Mouse (Mus musculus) stomach, embryonic 14.5 days (tissue): ENCODE data around the gene Zfp827. TPM values are rescaled to one million over a fixed set of nuclear protein-coding genes. Genes with fewer than 3 reads are reported as not detected.

Source experiments
- ATAC-seq: fragments of 200-750 bp; cut with Nextera tagmentation; 2 replicates; pipeline ENCODE4 v1.8.0; 2017; ENCODE audit warnings: low read depth, moderate TSS enrichment; ENCODE audit not compliant: insufficient number of reproducible peaks, insufficient read depth, low FRiP score
- H3K27ac ChIP-seq: fragments of 300-500 bp; sonication (generic); 2 replicates; pipeline ENCODE4 v1.5.1; 2014; ENCODE audit warnings: mild to moderate bottlenecking, low read length, moderate library complexity, mixed read lengths
- H3K27me3 ChIP-seq: fragments of 300-500 bp; sonication (generic); 2 replicates; pipeline ENCODE4 v1.6.1; 2014; ENCODE audit warnings: low read length, control low read depth, mixed read lengths; ENCODE audit not compliant: control insufficient read depth, insufficient read depth
- H3K36me3 ChIP-seq: fragments of 300-500 bp; sonication (generic); 2 replicates; pipeline ENCODE4 v1.6.1; 2014; ENCODE audit warnings: mild to moderate bottlenecking, control low read depth, low read length, moderate library complexity, mixed read lengths; ENCODE audit not compliant: control insufficient read depth, insufficient read depth
- H3K4me1 ChIP-seq: fragments of 300-500 bp; sonication (generic); 2 replicates; pipeline ENCODE4 v1.6.1; 2014; ENCODE audit warnings: low read length, control low read depth, mixed read lengths; ENCODE audit not compliant: control insufficient read depth, insufficient read depth
- H3K4me2 ChIP-seq: fragments of 300-500 bp; sonication (generic); replicated peaks from 2 replicates; pipeline ENCODE4 v1.6.1; 2014; ENCODE audit warnings: low read depth, low read length, control low read depth
- H3K4me3 ChIP-seq: fragments of 300-500 bp; sonication (generic); 2 replicates; pipeline ENCODE4 v1.5.1; 2014; ENCODE audit warnings: low read depth, low read length, control low read depth
- H3K9ac ChIP-seq: fragments of 300-500 bp; sonication (generic); replicated peaks from 2 replicates; pipeline ENCODE4 v1.6.1; 2014; ENCODE audit warnings: low read depth, mild to moderate bottlenecking, control low read depth, low read length, moderate library complexity, mixed read lengths
- H3K9me3 ChIP-seq: fragments of 300-500 bp; sonication (generic); 2 replicates; pipeline ENCODE4 v1.6.1; 2016; ENCODE audit warnings: low read depth, low read length, control low read depth; ENCODE audit not compliant: control insufficient read depth
- WGBS: fragments of 180-500 bp; shearing (Covaris S2); extraction: QIAGEN DNeasy Blood & Tissue Kit; methylation state at CpG from one replicate; pipeline ENCODE4 v1.1.7; 2014; 5-methylcytosine and 5-hydroxymethylcytosine counted together
- polyA plus RNA-seq: library from polyadenylated mRNA; unstranded; fragments of >200 nt; fragmentation: Nextera tagmentation; extraction: Ambion mirVana; gene quantifications from 2 replicates; pipeline ENCODE4 v1.2.1, GENCODE M21; 2014

The Zfp827 gene
- polyA plus RNA-seq, 1 experiment from 2014 or later: 15.2 TPM

DNA sequence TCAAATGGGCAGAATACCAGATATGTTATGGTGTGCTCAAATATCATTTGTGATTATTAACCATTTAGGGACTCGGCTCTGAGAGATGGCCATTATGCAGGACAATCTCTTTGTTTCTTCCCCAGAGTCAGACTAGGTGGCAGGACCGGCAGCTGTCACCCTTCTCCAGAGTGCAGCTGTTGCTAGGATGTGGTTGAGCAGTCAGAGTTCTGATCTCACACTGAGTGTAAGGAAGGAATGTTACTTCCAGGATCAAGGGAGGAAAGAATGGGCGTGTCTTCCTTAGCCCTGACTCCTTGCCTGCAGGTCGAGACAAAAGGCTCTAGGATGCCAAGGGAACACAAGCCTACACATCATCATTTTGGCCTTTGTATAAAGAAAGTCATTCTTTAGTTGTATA is 199.0 kb downstream of the Zfp827 start:
- H3K4me1 ChIP-seq: no peaks in the 10 kb centered on the region
- no peaks in the 10 kb centered on the region for H3K27me3 ChIP-seq
- H3K9me3 ChIP-seq: no peaks in the 10 kb centered on the region
- no peak overlapping the region for H3K27ac ChIP-seq
- no peak overlapping the region for H3K4me2 ChIP-seq
- no peaks in the 10 kb centered on the region for H3K36me3 ChIP-seq
- no peak overlapping the region for H3K4me3 ChIP-seq
- ATAC-seq: no peak
- 82% methylated on average over 4 of the region's 4 CpGs for WGBS
- H3K9ac ChIP-seq: no peak overlapping the region

DNA sequence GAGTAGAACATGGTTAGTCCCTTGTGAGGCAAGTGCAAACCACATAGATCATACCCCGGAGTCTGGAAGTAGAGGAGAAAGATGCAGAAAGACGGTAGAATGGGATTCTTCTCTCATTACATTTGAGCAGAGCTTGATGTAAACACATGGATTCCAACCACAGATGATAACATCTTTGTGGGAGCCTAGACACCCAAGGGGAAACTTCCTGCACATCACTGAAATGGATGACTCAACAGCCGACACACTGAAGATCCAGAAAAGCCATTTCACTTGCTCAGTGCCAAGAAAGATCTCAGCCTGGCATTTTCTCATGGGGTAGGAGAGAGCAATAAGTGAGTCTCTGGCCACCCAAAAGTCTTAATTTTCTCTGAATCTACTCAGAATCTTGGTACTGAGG is 199.7 kb downstream of the Zfp827 start:
- Histone ChIP-seq H3K27ac (no peak overlapping the region), H3K4me3 (no peak overlapping the region), H3K9me3 (no peaks in the 10 kb centered on the region), H3K36me3 (no peaks in the 10 kb centered on the region), H3K27me3 (no peaks in the 10 kb centered on the region), H3K9ac (no peak overlapping the region), H3K4me1 (no peaks in the 10 kb centered on the region), H3K4me2 (no peak overlapping the region)
- 82% methylated on average over 3 of the region's 3 CpGs for WGBS
- ATAC-seq: no peak

DNA sequence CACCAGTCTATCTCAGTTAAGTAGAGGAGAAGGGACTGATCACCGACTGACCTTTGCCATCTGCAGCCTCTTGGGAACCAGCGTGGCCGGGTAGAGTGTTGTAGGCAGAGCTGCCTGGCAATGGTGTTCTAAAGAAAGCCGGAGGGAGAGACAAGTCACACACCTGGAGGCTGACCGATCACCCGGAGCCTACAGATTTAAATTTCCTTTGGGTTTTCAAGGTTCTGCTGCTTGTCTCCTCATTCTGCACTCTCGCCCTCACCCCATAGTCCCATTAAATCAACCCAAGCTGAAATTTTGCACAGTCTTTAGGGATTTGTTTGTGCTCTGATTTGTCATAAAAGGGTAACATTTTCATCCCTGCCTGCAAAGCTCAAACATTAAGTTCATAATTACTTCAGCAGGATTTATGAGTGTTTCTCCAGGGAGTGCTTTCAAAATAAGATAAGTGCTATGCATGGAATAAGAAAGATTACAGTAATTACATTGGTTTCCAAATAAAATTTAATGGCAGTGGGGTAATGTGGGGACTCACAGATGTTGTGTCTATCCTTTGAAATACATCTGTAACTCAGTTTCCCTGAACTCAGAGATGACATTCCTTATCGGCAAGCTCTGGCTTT is 201.1 kb downstream of the Zfp827 start:
- WGBS: 82% methylated on average over 8 of the region's 8 CpGs
- ATAC-seq: no peak

GRCm38 (mm10) chr8:79239320-79239719 is 211.1 kb downstream of the Zfp827 start:
- Histone ChIP-seq H3K27ac (no peak overlapping the region), H3K4me3 (no peak overlapping the region), H3K4me2 (no peak overlapping the region), H3K9ac (no peak overlapping the region), H3K27me3 (no peaks in the 10 kb centered on the region), H3K4me1 (no peaks in the 10 kb centered on the region), H3K9me3 (no peaks in the 10 kb centered on the region), H3K36me3 (no peaks in the 10 kb centered on the region)
- WGBS: 63% methylated on average over 3 of the region's 3 CpGs
- ATAC-seq: no peak

More for the DNA sequence above, 201.1 kb downstream of the Zfp827 start:
- no peak overlapping the region for H3K9ac ChIP-seq
- no peak overlapping the region for H3K4me3 ChIP-seq
- H3K27ac ChIP-seq: no peak overlapping the region
- no peak overlapping the region for H3K4me2 ChIP-seq
- H3K4me1 ChIP-seq: no peaks in the 10 kb centered on the region
- H3K36me3 ChIP-seq: no peaks in the 10 kb centered on the region
- H3K9me3 ChIP-seq: no peaks in the 10 kb centered on the region
- no peaks in the 10 kb centered on the region for H3K27me3 ChIP-seq

DNA sequence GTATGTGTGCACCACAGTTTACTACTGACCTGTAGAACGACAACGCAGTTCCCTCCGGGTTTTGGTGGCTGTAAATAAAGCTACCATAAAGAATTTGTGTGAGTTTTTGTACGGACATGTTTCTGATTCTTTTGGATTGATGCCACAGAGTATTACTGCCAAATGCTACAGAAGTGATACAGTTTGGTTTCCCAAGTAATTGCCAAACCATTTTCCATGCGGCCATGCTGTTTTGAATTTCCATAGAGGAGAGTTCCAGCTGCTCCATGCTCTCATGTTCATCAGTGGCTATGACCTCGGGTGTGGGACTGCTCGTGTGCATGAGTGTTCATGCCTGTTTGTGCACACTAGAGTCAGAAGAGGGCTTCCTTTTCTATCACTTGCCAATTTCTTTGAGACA is 211.8 kb downstream of the Zfp827 start:
- Histone ChIP-seq H3K9me3 (no peaks in the 10 kb centered on the region), H3K36me3 (no peaks in the 10 kb centered on the region), H3K27me3 (no peaks in the 10 kb centered on the region), H3K4me1 (no peaks in the 10 kb centered on the region), H3K27ac (no peak overlapping the region), H3K4me3 (no peak overlapping the region), H3K4me2 (no peak overlapping the region), H3K9ac (no peak overlapping the region)
- 78% methylated on average over 7 of the region's 7 CpGs for WGBS
- no peak for ATAC-seq

Other genes with a start within 250 kb of the Zfp827 start
- gene Lsm6, start 207.3 kb upstream of the Zfp827 start, polyA plus RNA-seq: 231 and 260 TPM in 2 replicates
- gene 1700011L22Rik, start 220.1 kb downstream of the Zfp827 start, polyA plus RNA-seq: not detected in 2 replicates